Mouse (Mus musculus): ENCODE measurements around the gene Glis3. TPM values are rescaled to one million over a fixed set of nuclear protein-coding genes. Genes with fewer than 3 reads are reported as not detected.

The Glis3 gene
- total RNA-seq, 2 experiments from 2014 or later: 6.5 to 6.7 TPM

GRCm38 (mm10) chr19:28499786-28500185 lies 180.1 kb downstream of the Glis3 start:
- intact Hi-C loops (cut with DNase I): loop anchor here (5.0 kb wide), 4 partner anchors 73 to 262 kb away; no protein-coding TSS in a partner anchor
- DNase-seq (ENCODE audit: extremely low spot score in 1 of 2, low spot score in 2 of 2): no peak
- Histone ChIP-seq H3K27ac (no peak overlapping the region), H3K4me3 (no peak overlapping the region)
- TF ChIP-seq CTCF (IDR thresholded peaks at IDR 0.05): no peak

DNA sequence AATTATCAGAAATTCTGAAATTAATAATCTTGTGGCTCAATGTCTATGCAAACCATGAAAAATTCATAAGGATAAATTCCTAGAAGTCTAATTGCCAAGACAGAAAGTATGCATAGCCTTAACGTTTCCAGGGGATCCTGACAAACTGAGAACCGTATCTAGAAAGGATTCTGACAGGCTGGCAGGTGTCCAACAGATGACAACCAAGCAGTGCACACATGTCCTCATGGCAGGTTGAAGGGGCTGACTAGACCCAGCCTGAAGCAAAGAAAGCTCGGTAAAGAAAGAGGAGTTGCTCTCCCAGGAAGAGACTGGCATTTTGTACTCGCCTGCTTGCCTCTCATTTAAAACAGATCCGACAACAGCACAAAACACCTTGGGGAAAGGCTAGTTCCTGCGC lies 184.0 kb downstream of the Glis3 start:
- intact Hi-C loops (cut with DNase I): no loop called here

GRCm38 (mm10) chr19:28493605-28494260 lies 186.1 kb downstream of the Glis3 start:
- no peak overlapping the region for H3K4me3 ChIP-seq
- intact Hi-C loops (cut with DNase I): no loop called here
- no peak overlapping the region for H3K27ac ChIP-seq
- DNase-seq (ENCODE audit: extremely low spot score in 1 of 2, low spot score in 2 of 2): no peak
- no peak for TF ChIP-seq CTCF (IDR thresholded peaks at IDR 0.05)

More for the DNA sequence above, 184.0 kb downstream of the Glis3 start:
- DNase-seq (ENCODE audit: extremely low spot score in 1 of 2, low spot score in 2 of 2): no peak
- Histone ChIP-seq H3K27ac (no peak overlapping the region), H3K4me3 (no peak overlapping the region)
- TF ChIP-seq CTCF (IDR thresholded peaks at IDR 0.05): no peak

GRCm38 (mm10) chr19:28478055-28478454 lies 201.8 kb downstream of the Glis3 start:
- TF ChIP-seq CTCF (IDR thresholded peaks at IDR 0.05): no peak
- no peak for DNase-seq (ENCODE audit: extremely low spot score in 1 of 2, low spot score in 2 of 2)
- H3K27ac ChIP-seq: no peak overlapping the region
- no peak overlapping the region for H3K4me3 ChIP-seq
- intact Hi-C loops (cut with DNase I): no loop called here

DNA sequence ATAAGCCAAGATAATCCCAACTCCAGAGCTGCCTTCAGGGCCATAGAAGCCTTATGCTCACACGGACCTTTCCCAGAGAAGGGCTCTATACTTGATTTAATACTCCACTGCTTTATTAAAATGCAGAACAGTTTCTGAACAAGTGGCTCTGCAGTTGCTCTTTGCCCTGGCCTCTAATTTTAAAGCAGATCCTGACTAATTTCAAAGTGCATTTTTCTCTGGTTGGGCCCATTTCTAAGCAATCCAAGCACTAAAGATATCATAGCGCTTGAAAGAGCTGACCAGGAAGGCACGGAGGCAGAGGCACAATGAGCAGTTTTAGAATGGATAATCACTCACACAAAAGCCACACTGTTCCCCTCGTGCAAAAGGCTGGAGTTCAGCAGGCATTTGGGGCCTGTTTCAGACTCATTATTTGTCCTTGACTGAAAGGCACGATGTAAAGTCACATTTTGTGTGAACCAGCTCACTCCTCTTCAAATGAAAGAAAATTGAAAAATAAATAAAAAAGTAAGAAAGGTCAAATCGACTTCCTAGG lies 202.5 kb downstream of the Glis3 start:
- DNase-seq (ENCODE audit: extremely low spot score in 1 of 2, low spot score in 2 of 2): no peak
- intact Hi-C loops (cut with DNase I): no loop called here
- TF ChIP-seq CTCF (IDR thresholded peaks at IDR 0.05): no peak
- Histone ChIP-seq H3K27ac (no peak overlapping the region), H3K4me3 (no peak overlapping the region)

DNA sequence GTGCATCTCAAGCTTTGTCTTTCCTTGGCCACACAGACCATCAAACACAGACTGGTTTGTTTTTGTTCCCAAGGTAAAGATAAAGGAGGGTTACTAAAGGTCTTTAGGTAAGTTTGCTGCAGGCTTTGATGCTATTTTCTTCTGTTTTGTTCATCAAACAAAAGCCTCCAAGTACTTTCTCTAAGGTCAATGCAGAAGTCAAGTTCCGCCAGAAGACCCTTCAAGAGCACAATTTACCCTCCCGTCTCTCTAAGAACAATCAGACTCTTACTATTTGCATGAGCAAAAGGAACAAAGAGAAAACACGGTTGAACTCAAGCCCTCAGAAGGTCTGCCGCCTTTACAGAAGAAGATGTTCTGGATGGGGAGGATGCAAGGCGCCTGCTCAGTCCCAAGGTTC lies 206.3 kb downstream of the Glis3 start:
- TF ChIP-seq CTCF (IDR thresholded peaks at IDR 0.05): no peak
- intact Hi-C loops (cut with DNase I): no loop called here
- no peak for DNase-seq (ENCODE audit: extremely low spot score in 1 of 2, low spot score in 2 of 2)
- Histone ChIP-seq H3K27ac (no peak overlapping the region), H3K4me3 (no peak overlapping the region)

DNA sequence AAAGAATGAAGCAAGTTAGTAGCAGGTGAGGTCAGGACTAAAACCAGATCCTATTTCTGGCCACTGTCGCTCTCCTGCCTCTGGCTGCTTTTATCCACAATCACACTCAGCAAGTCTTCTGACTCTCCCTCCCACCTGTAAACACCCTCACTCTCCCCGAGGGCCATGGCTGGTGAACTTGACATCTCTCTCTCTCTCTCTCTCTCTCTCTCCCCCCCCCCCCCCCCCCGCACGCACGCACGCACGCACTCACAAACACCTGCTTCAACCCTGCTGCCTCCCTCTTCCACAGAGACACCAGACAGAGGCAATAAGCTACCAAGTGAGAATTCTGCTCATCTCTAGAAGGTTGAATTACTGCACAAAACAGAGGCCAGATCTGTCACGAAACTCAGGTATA lies 208.7 kb downstream of the Glis3 start:
- Histone ChIP-seq H3K27ac (no peak overlapping the region), H3K4me3 (no peak overlapping the region)
- no peak for TF ChIP-seq CTCF (IDR thresholded peaks at IDR 0.05)
- DNase-seq (ENCODE audit: extremely low spot score in 1 of 2, low spot score in 2 of 2): no peak
- intact Hi-C loops (cut with DNase I): no loop called here

DNA sequence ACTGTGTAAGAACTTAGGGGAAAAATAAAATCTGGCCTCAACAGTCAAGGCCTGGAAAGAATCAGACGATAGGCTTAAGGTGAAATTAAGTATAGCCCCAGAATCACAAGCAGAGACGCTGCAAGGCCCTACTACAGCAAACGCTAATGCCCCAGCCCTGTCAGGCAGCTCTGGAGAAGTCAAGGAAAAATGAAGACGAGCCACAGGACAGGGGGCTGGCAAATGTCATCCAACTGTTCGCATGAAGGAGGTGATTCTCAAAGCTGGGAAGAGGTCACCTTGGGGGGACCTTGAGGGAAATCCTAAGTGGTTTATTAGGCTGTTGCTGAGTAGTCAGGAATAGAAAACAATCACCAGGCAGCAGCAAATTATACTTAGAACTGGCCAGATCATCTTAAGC lies 214.1 kb downstream of the Glis3 start:
- DNase-seq (ENCODE audit: extremely low spot score in 1 of 2, low spot score in 2 of 2): no peak
- Histone ChIP-seq H3K4me3 (no peak overlapping the region), H3K27ac (no peak overlapping the region)
- intact Hi-C loops (cut with DNase I): no loop called here
- TF ChIP-seq CTCF (IDR thresholded peaks at IDR 0.05): no peak

- Histone ChIP-seq H3K27ac (no peak overlapping the region), H3K4me3 (no peak overlapping the region)
- DNase-seq (ENCODE audit: extremely low spot score in 1 of 2, low spot score in 2 of 2): no peak
- intact Hi-C loops (cut with DNase I): no loop called here
- TF ChIP-seq CTCF (IDR thresholded peaks at IDR 0.05): no peak
Observed at GRCm38 (mm10) chr19:28454331-28454730, 225.5 kb downstream of the Glis3 start.

DNA sequence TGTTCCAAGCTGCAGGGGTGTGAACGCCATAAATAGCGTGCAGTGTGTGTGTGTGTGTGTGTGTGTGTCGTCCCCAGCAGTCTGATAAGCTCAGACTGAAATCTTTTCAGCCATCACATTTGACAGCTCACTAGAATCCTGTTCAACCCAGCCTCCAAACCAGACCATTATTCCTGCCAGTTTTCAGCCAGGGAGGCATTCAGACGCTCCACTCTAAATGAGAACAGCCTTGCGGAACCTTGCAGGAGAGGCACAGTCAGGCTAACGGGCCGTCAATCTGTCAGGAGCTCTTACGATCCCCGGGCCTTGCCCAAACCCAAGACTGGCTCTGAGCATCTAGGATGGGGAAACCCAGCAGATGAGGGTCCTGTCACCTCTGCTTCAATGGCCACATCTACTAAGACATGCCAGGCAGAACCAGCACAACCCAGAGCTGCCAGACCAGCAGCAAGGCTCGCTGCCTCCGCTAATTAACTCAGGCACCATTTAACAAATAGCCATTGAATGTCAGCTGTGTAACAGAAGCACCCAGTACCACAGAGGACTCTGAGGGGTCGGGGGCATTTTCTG lies 226.8 kb downstream of the Glis3 start:
- no peak for TF ChIP-seq CTCF (IDR thresholded peaks at IDR 0.05)
- Histone ChIP-seq H3K27ac (peak overlapping the region; percentile 64), H3K4me3 (no peak overlapping the region)
- intact Hi-C loops (cut with DNase I): no loop called here
- no peak for DNase-seq (ENCODE audit: extremely low spot score in 1 of 2, low spot score in 2 of 2)

GRCm38 (mm10) chr19:28448811-28449210 lies 231.1 kb downstream of the Glis3 start:
- no peak overlapping the region for H3K4me3 ChIP-seq
- intact Hi-C loops (cut with DNase I): no loop called here
- H3K27ac ChIP-seq: no peak overlapping the region
- no peak for TF ChIP-seq CTCF (IDR thresholded peaks at IDR 0.05)
- DNase-seq (ENCODE audit: extremely low spot score in 1 of 2, low spot score in 2 of 2): no peak

DNA sequence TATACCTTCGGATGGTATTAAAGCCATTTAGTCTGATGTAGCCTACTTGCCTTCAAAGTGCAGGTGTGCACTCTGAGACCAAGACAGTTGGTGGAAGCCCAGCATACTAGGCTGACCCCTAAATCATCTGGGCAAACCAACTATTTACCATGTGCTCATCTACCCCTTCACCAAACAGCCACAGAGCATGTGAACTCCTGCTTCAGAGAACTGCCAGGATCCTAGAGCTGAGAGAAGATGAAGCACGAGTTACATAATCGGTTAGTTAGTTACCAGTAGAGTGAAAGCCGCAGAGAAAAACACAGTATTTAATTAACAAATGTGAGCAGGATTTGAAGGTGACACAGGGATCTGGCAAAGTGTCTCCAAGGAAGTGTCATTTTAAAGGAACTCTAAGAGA lies 237.7 kb downstream of the Glis3 start:
- Histone ChIP-seq H3K27ac (no peak overlapping the region), H3K4me3 (no peak overlapping the region)
- no peak for TF ChIP-seq CTCF (IDR thresholded peaks at IDR 0.05)
- intact Hi-C loops (cut with DNase I): no loop called here
- no peak for DNase-seq (ENCODE audit: extremely low spot score in 1 of 2, low spot score in 2 of 2)
